Mouse (Mus musculus) neural tube, embryonic 12.5 days (tissue): ENCODE data around the gene Cytip. TPM values are rescaled to one million over a fixed set of nuclear protein-coding genes. Genes with fewer than 3 reads are reported as not detected.
"Not testable (repeated sequence)": the region's sequence is repeated elsewhere in the genome, so short reads cannot be mapped to it uniquely, and the experiment has no call there.

Experiments used
- ATAC-seq: fragments of 200-750 bp; cut with Nextera tagmentation; 2 replicates; pipeline ENCODE4 v1.8.0; 2017; ENCODE audit warnings: low read depth, mild to moderate bottlenecking, moderate TSS enrichment, moderate library complexity; ENCODE audit not compliant: low FRiP score
- H3K27ac ChIP-seq: fragments of 300-500 bp; sonication (generic); 2 replicates; pipeline ENCODE4 v1.5.1; 2016
- H3K27me3 ChIP-seq: fragments of 300-500 bp; sonication (generic); replicated peaks from 2 replicates; pipeline ENCODE4 v1.6.1; 2016; ENCODE audit warnings: mild to moderate bottlenecking
- H3K36me3 ChIP-seq: fragments of 300-500 bp; sonication (generic); 2 replicates; pipeline ENCODE4 v1.6.1; 2016; ENCODE audit warnings: mild to moderate bottlenecking
- H3K4me1 ChIP-seq: fragments of 300-500 bp; sonication (generic); 2 replicates; pipeline ENCODE4 v1.6.1; 2016
- H3K4me2 ChIP-seq: fragments of 300-500 bp; sonication (generic); replicated peaks from 2 replicates; pipeline ENCODE4 v1.6.1; 2016; ENCODE audit warnings: mild to moderate bottlenecking
- H3K4me3 ChIP-seq: fragments of 300-500 bp; sonication (generic); 2 replicates; pipeline ENCODE4 v1.5.1; 2016
- H3K9ac ChIP-seq: fragments of 300-500 bp; sonication (generic); 2 replicates; pipeline ENCODE4 v1.6.1; 2016; ENCODE audit warnings: mild to moderate bottlenecking
- H3K9me3 ChIP-seq: fragments of 300-500 bp; sonication (generic); 2 replicates; pipeline ENCODE4 v1.6.1; 2016; ENCODE audit warnings: mild to moderate bottlenecking
- WGBS: fragments of 180-500 bp; shearing (Covaris S2); methylation state at CpG from one replicate; pipeline ENCODE4 v1.1.7; 2016; 5-methylcytosine and 5-hydroxymethylcytosine counted together
- polyA plus RNA-seq: library from polyadenylated mRNA; unstranded; fragments of >200 nt; fragmentation: Nextera tagmentation; extraction: Ambion mirVana; gene quantifications from 2 replicates; pipeline ENCODE4 v1.2.1, GENCODE M21; 2016

Cytip gene
- polyA plus RNA-seq, 1 experiment from 2014 or later = 0.42 TPM

- WGBS = 87% methylated on average over 5 of the region's 5 CpGs
- Histone ChIP-seq H3K4me3 (no peak overlapping the region), H3K36me3 (no peaks in the 10 kb centered on the region), H3K27me3 (no peaks in the 10 kb centered on the region), H3K9ac (no peak overlapping the region), H3K9me3 (no peaks in the 10 kb centered on the region), H3K27ac (no peak overlapping the region), H3K4me1 (no peaks in the 10 kb centered on the region), H3K4me2 (no peak overlapping the region)
- ATAC-seq = no peak
These were observed 56.7 kb downstream of the Cytip start for GRCm38 (mm10) chr2:58138611-58139010.

GRCm38 (mm10) chr2:58137676-58138075 is 57.7 kb downstream of the Cytip start:
- no peaks in the 10 kb centered on the region for H3K36me3 ChIP-seq
- no peaks in the 10 kb centered on the region for H3K27me3 ChIP-seq
- H3K4me3 ChIP-seq = no peak overlapping the region
- 89% methylated on average over 7 of the region's 7 CpGs for whole genome bisulfite sequencing
- H3K9me3 ChIP-seq = no peaks in the 10 kb centered on the region
- no peak overlapping the region for H3K4me2 ChIP-seq
- H3K27ac ChIP-seq = no peak overlapping the region
- H3K4me1 ChIP-seq = no peaks in the 10 kb centered on the region
- no peak for ATAC-seq
- no peak overlapping the region for H3K9ac ChIP-seq

GRCm38 (mm10) chr2:58136526-58136925 is 58.8 kb downstream of the Cytip start:
- H3K9me3 ChIP-seq = no peaks in the 10 kb centered on the region
- H3K27me3 ChIP-seq = no peaks in the 10 kb centered on the region
- 90% methylated on average over 4 of the region's 4 CpGs for WGBS
- H3K4me2 ChIP-seq = no peak overlapping the region
- H3K36me3 ChIP-seq = no peaks in the 10 kb centered on the region
- no peaks in the 10 kb centered on the region for H3K4me1 ChIP-seq
- no peak overlapping the region for H3K27ac ChIP-seq
- H3K9ac ChIP-seq = no peak overlapping the region
- no peak for ATAC-seq
- H3K4me3 ChIP-seq = no peak overlapping the region

GRCm38 (mm10) chr2:58135061-58135463 is 60.3 kb downstream of the Cytip start:
- no peak overlapping the region for H3K4me3 ChIP-seq
- no peaks in the 10 kb centered on the region for H3K9me3 ChIP-seq
- no peak overlapping the region for H3K4me2 ChIP-seq
- WGBS = 75% methylated on average over 2 of the region's 2 CpGs
- no peaks in the 10 kb centered on the region for H3K4me1 ChIP-seq
- H3K36me3 ChIP-seq = no peaks in the 10 kb centered on the region
- H3K27me3 ChIP-seq = no peaks in the 10 kb centered on the region
- H3K27ac ChIP-seq = no peak overlapping the region
- ATAC-seq = no peak
- no peak overlapping the region for H3K9ac ChIP-seq

- Histone ChIP-seq H3K36me3 (no peaks in the 10 kb centered on the region), H3K4me2 (no peak overlapping the region), H3K27ac (no peak overlapping the region), H3K9ac (no peak overlapping the region), H3K4me1 (no peaks in the 10 kb centered on the region), H3K27me3 (no peaks in the 10 kb centered on the region), H3K9me3 (no peaks in the 10 kb centered on the region), H3K4me3 (no peak overlapping the region)
- WGBS = 83% methylated on average over 2 of the region's 2 CpGs
- ATAC-seq = no peak
These were observed 62.7 kb downstream of the Cytip start for GRCm38 (mm10) chr2:58132597-58132996.

GRCm38 (mm10) chr2:58129903-58130302 is 65.4 kb downstream of the Cytip start:
- no peak for ATAC-seq
- H3K27me3 ChIP-seq = no peaks in the 10 kb centered on the region
- 83% methylated on average over 5 of the region's 5 CpGs for WGBS

GRCm38 (mm10) chr2:58111105-58111504 is 84.2 kb downstream of the Cytip start:
- no peaks in the 10 kb centered on the region for H3K4me1 ChIP-seq
- whole genome bisulfite sequencing = 61% methylated on average over 4 of the region's 4 CpGs

More at GRCm38 (mm10) chr2:58129903-58130302, 65.4 kb downstream of the Cytip start:
- Histone ChIP-seq H3K9me3 (no peaks in the 10 kb centered on the region), H3K36me3 (no peaks in the 10 kb centered on the region), H3K27ac (no peak overlapping the region), H3K4me1 (no peaks in the 10 kb centered on the region), H3K9ac (no peak overlapping the region), H3K4me3 (no peak overlapping the region), H3K4me2 (no peak overlapping the region)

GRCm38 (mm10) chr2:58107887-58108286 is 87.4 kb downstream of the Cytip start:
- H3K9ac ChIP-seq, H3K4me3 ChIP-seq, H3K9me3 ChIP-seq, ATAC-seq, H3K4me1 ChIP-seq, H3K36me3 ChIP-seq, H3K27me3 ChIP-seq, H3K4me2 ChIP-seq, H3K27ac ChIP-seq: not testable (repeated sequence)
- 91% methylated on average over 16 of the region's 16 CpGs for WGBS

More at GRCm38 (mm10) chr2:58111105-58111504, 84.2 kb downstream of the Cytip start:
- Histone ChIP-seq H3K9me3 (no peaks in the 10 kb centered on the region), H3K4me2 (no peak overlapping the region), H3K27me3 (no peaks in the 10 kb centered on the region), H3K36me3 (no peaks in the 10 kb centered on the region), H3K27ac (no peak overlapping the region), H3K9ac (no peak overlapping the region), H3K4me3 (no peak overlapping the region)
- ATAC-seq = no peak

GRCm38 (mm10) chr2:58107046-58107445 is 88.3 kb downstream of the Cytip start:
- no peak for ATAC-seq
- Histone ChIP-seq H3K9me3 (no peaks in the 10 kb centered on the region), H3K27me3 (no peaks in the 10 kb centered on the region), H3K4me2 (no peak overlapping the region), H3K9ac (no peak overlapping the region), H3K4me3 (no peak overlapping the region), H3K27ac (no peak overlapping the region), H3K4me1 (no peaks in the 10 kb centered on the region), H3K36me3 (no peaks in the 10 kb centered on the region)
- WGBS = 93% methylated on average over 6 of the region's 6 CpGs

- H3K4me2 ChIP-seq = no peak overlapping the region
- no peak overlapping the region for H3K4me3 ChIP-seq
- no peak for ATAC-seq
- H3K9ac ChIP-seq = no peak overlapping the region
- H3K4me1 ChIP-seq = no peaks in the 10 kb centered on the region
- H3K27ac ChIP-seq = no peak overlapping the region
- WGBS = 29% methylated on average over 1 of the region's 1 CpGs
- no peaks in the 10 kb centered on the region for H3K36me3 ChIP-seq
- H3K27me3 ChIP-seq = no peaks in the 10 kb centered on the region
- H3K9me3 ChIP-seq = no peaks in the 10 kb centered on the region
These were observed 100.5 kb downstream of the Cytip start for GRCm38 (mm10) chr2:58094818-58095217.

- Histone ChIP-seq H3K9me3 (no peaks in the 10 kb centered on the region), H3K4me1 (no peaks in the 10 kb centered on the region), H3K36me3 (no peaks in the 10 kb centered on the region), H3K27ac (no peak overlapping the region), H3K27me3 (no peaks in the 10 kb centered on the region), H3K4me3 (no peak overlapping the region), H3K4me2 (no peak overlapping the region), H3K9ac (no peak overlapping the region)
- ATAC-seq = no peak
- WGBS = 89% methylated on average over 1 of the region's 1 CpGs
These were observed 108.9 kb downstream of the Cytip start for GRCm38 (mm10) chr2:58086420-58086819.

- ATAC-seq = no peak
- Histone ChIP-seq H3K36me3 (no peaks in the 10 kb centered on the region), H3K27ac (no peak overlapping the region), H3K4me1 (no peaks in the 10 kb centered on the region), H3K4me2 (no peak overlapping the region), H3K27me3 (no peaks in the 10 kb centered on the region), H3K9me3 (no peaks in the 10 kb centered on the region), H3K4me3 (no peak overlapping the region), H3K9ac (no peak overlapping the region)
- WGBS = 68% methylated on average over 1 of the region's 1 CpGs
These were observed 115.5 kb downstream of the Cytip start for GRCm38 (mm10) chr2:58079849-58080248.
